Mouse (Mus musculus): Measurements from ENCODE around the gene Fhl1. TPM values are rescaled to one million over a fixed set of nuclear protein-coding genes. Genes with fewer than 3 reads are reported as not detected.

Fhl1 gene
- total and polyA plus RNA-seq, 2 experiments from 2014 or later, result 231 to 233 TPM

GRCm38 (mm10) chrX:56736226-56736625 lies 4.6 kb downstream of the Fhl1 start:
- no peak overlapping the region for H3K4me2 ChIP-seq (ENCODE audit: low read depth, low read length, poor library complexity, severe bottlenecking)
- H3K4me1 ChIP-seq (ENCODE audit: insufficient read depth, low read length), result no peaks in the 10 kb centered on the region
- no peak overlapping the region for H3K4me3 ChIP-seq (ENCODE audit: low read depth, low read length)
- H3K36me3 ChIP-seq (ENCODE audit: insufficient read depth, low read length), result no peaks in the 10 kb centered on the region
- no peak overlapping the region for H3K27ac ChIP-seq (ENCODE audit: low read depth, low read length)
- no peak for DNase-seq (ENCODE audit: low spot score)
- H3K27me3 ChIP-seq (ENCODE audit: insufficient read depth, low read length), result no peaks in the 10 kb centered on the region
- no peak for ATAC-seq (ENCODE audit: low FRiP score)
- no peak overlapping the region for H3K9ac ChIP-seq (replicated peaks; ENCODE audit: low read length, poor library complexity, severe bottlenecking)
- no peak for TF ChIP-seq CTCF (IDR thresholded peaks at IDR 0.05)
- no peaks in the 10 kb centered on the region for H3K9me3 ChIP-seq (ENCODE audit: low read length)
- WGBS, result 63% methylated on average over 1 of the region's 1 CpGs

GRCm38 (mm10) chrX:56737848-56738554 lies 6.4 kb downstream of the Fhl1 start:
- Histone ChIP-seq H3K4me2 (ENCODE audit: low read depth, low read length, poor library complexity, severe bottlenecking) (no peak overlapping the region), H3K4me3 (ENCODE audit: low read depth, low read length) (no peak overlapping the region), H3K27me3 (ENCODE audit: insufficient read depth, low read length) (no peaks in the 10 kb centered on the region), H3K36me3 (ENCODE audit: insufficient read depth, low read length) (no peaks in the 10 kb centered on the region), H3K9ac (replicated peaks; ENCODE audit: low read length, poor library complexity, severe bottlenecking) (no peak overlapping the region), H3K4me1 (ENCODE audit: insufficient read depth, low read length) (no peaks in the 10 kb centered on the region), H3K27ac (ENCODE audit: low read depth, low read length) (no peak overlapping the region), H3K9me3 (ENCODE audit: low read length) (no peaks in the 10 kb centered on the region)
- ATAC-seq (ENCODE audit: low FRiP score) (no peak), DNase-seq (ENCODE audit: low spot score) (no peak)
- 67% methylated on average over 5 of the region's 5 CpGs for WGBS
- no peak for TF ChIP-seq CTCF (IDR thresholded peaks at IDR 0.05)

GRCm38 (mm10) chrX:56741428-56741827 lies 9.8 kb downstream of the Fhl1 start:
- Histone ChIP-seq H3K4me3 (ENCODE audit: low read depth, low read length) (no peak overlapping the region), H3K4me2 (ENCODE audit: low read depth, low read length, poor library complexity, severe bottlenecking) (no peak overlapping the region), H3K4me1 (ENCODE audit: insufficient read depth, low read length) (no peaks in the 10 kb centered on the region), H3K27ac (ENCODE audit: low read depth, low read length) (no peak overlapping the region), H3K9me3 (ENCODE audit: low read length) (no peaks in the 10 kb centered on the region), H3K36me3 (ENCODE audit: insufficient read depth, low read length) (no peaks in the 10 kb centered on the region), H3K9ac (replicated peaks; ENCODE audit: low read length, poor library complexity, severe bottlenecking) (no peak overlapping the region), H3K27me3 (ENCODE audit: insufficient read depth, low read length) (no peaks in the 10 kb centered on the region)
- DNase-seq (ENCODE audit: low spot score) (no peak), ATAC-seq (ENCODE audit: low FRiP score) (no peak)
- 78% methylated on average over 3 of the region's 3 CpGs for whole genome bisulfite sequencing
- no peak for TF ChIP-seq CTCF (IDR thresholded peaks at IDR 0.05)

GRCm38 (mm10) chrX:56751536-56751935 lies 19.9 kb downstream of the Fhl1 start:
- no peak for DNase-seq (ENCODE audit: low spot score)
- 55% methylated on average over 4 of the region's 4 CpGs for WGBS
- TF ChIP-seq CTCF (IDR thresholded peaks at IDR 0.05), result peak; percentile 12; the same call in 1 of the 2 replicates
- Histone ChIP-seq H3K36me3 (ENCODE audit: insufficient read depth, low read length) (no peaks in the 10 kb centered on the region), H3K4me2 (ENCODE audit: low read depth, low read length, poor library complexity, severe bottlenecking) (no peak overlapping the region), H3K9me3 (ENCODE audit: low read length) (no peaks in the 10 kb centered on the region), H3K4me1 (ENCODE audit: insufficient read depth, low read length) (no peaks in the 10 kb centered on the region), H3K4me3 (ENCODE audit: low read depth, low read length) (no peak overlapping the region), H3K27ac (ENCODE audit: low read depth, low read length) (no peak overlapping the region), H3K9ac (replicated peaks; ENCODE audit: low read length, poor library complexity, severe bottlenecking) (no peak overlapping the region), H3K27me3 (ENCODE audit: insufficient read depth, low read length) (no peaks in the 10 kb centered on the region)
- no peak for ATAC-seq (ENCODE audit: low FRiP score)

- Histone ChIP-seq H3K9me3 (ENCODE audit: low read length) (no peaks in the 10 kb centered on the region), H3K36me3 (ENCODE audit: insufficient read depth, low read length) (no peaks in the 10 kb centered on the region), H3K9ac (replicated peaks; ENCODE audit: low read length, poor library complexity, severe bottlenecking) (no peak overlapping the region), H3K27me3 (ENCODE audit: insufficient read depth, low read length) (no peaks in the 10 kb centered on the region), H3K4me1 (ENCODE audit: insufficient read depth, low read length) (no peaks in the 10 kb centered on the region), H3K27ac (ENCODE audit: low read depth, low read length) (no peak overlapping the region), H3K4me3 (ENCODE audit: low read depth, low read length) (no peak overlapping the region), H3K4me2 (ENCODE audit: low read depth, low read length, poor library complexity, severe bottlenecking) (no peak overlapping the region)
- WGBS, result 81% methylated on average over 6 of the region's 6 CpGs
- ATAC-seq (ENCODE audit: low FRiP score) (no peak), DNase-seq (ENCODE audit: low spot score) (no peak)
- no peak for TF ChIP-seq CTCF (IDR thresholded peaks at IDR 0.05)
These were observed 20.6 kb downstream of the Fhl1 start for GRCm38 (mm10) chrX:56752144-56752543.

- no peak overlapping the region for H3K4me2 ChIP-seq (ENCODE audit: low read depth, low read length, poor library complexity, severe bottlenecking)
- 0 out of 2 replicates have a peak, but pooled peaks have one; percentile 7 for TF ChIP-seq CTCF (IDR thresholded peaks at IDR 0.05)
- no peaks in the 10 kb centered on the region for H3K4me1 ChIP-seq (ENCODE audit: insufficient read depth, low read length)
- DNase-seq (ENCODE audit: low spot score), result no peak
- WGBS, result 82% methylated on average over 8 of the region's 8 CpGs
- ATAC-seq (ENCODE audit: low FRiP score), result no peak
- H3K4me3 ChIP-seq (ENCODE audit: low read depth, low read length), result no peak overlapping the region
- H3K27ac ChIP-seq (ENCODE audit: low read depth, low read length), result no peak overlapping the region
- H3K27me3 ChIP-seq (ENCODE audit: insufficient read depth, low read length), result no peaks in the 10 kb centered on the region
- H3K9me3 ChIP-seq (ENCODE audit: low read length), result no peaks in the 10 kb centered on the region
- no peak overlapping the region for H3K9ac ChIP-seq (replicated peaks; ENCODE audit: low read length, poor library complexity, severe bottlenecking)
- no peaks in the 10 kb centered on the region for H3K36me3 ChIP-seq (ENCODE audit: insufficient read depth, low read length)
These were observed 22.0 kb downstream of the Fhl1 start for GRCm38 (mm10) chrX:56753317-56754289.
